Mouse (Mus musculus): ENCODE measurements at regions not wholly inside any gene's neighbourhood (a gene's known extent, or its start where the extent isn't known, plus 50 kb on each side); places are given as distances from the start of the nearest gene placed in this dataset.

DNA sequence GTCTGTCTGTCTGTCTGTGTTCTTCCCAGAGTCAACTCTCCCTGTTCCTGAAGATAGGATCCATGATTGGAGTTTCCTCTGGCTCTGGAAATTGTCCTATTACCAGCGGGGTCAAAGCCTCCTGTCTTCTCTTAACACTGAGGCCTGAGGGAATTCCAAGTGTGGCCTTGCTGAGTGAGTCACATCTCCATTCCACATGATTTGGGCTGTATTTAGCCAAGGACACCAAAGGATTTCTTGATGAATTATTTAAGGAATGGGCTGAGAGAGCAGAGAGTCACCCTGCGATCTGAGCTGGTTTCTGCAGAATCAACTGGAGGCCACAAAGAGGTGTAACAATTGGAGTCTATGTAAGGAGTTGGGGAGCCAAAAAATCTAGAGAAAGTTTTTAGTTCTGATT lies 118.6 kb downstream of the Prox1 start:
- TF ChIP-seq CTCF (conservative IDR thresholded peaks at IDR 0.05; ENCODE audit: insufficient read depth, insufficient read length, low read depth, low read length) = no peak
- TF ChIP-seq POLR2A (IDR thresholded peaks at IDR 0.05; ENCODE audit: low read depth, low read length) = no peak

Measured in kidney, adult 2 months (tissue).